Mouse (Mus musculus): ENCODE results near the gene Cdh20. TPM values are rescaled to one million over a fixed set of nuclear protein-coding genes. Genes with fewer than 3 reads are reported as not detected.

Cdh20 gene
- polyA plus RNA-seq, 1 experiment from 2014 or later: 0.17 TPM

GRCm38 (mm10) chr1:104839051-104839450 lies 70.7 kb downstream of the Cdh20 start:
- Histone ChIP-seq H3K36me3 (replicated peaks; ENCODE audit: control insufficient read depth, insufficient read depth, low read depth, low read length) (no peaks in the 10 kb centered on the region), H3K9me3 (replicated peaks; ENCODE audit: control insufficient read depth, low read length) (no peaks in the 10 kb centered on the region), H3K27ac (replicated peaks; ENCODE audit: low read depth, low read length) (no peak overlapping the region), H3K4me1 (ENCODE audit: control insufficient read depth, insufficient read depth, low read length) (no peaks in the 10 kb centered on the region), H3K27me3 (ENCODE audit: control insufficient read depth, insufficient read depth, low read length) (no peaks in the 10 kb centered on the region), H3K9ac (replicated peaks; ENCODE audit: low read length) (no peak overlapping the region), H3K4me2 (ENCODE audit: low read depth, low read length) (no peak overlapping the region), H3K4me3 (ENCODE audit: low read depth, low read length) (no peak overlapping the region)
- DNase-seq (ENCODE audit: low spot score) (no peak), ATAC-seq (replicated peaks; ENCODE audit: insufficient number of reproducible peaks, low FRiP score, low TSS enrichment, low read depth) (no peak)

- no peak overlapping the region for H3K9ac ChIP-seq (replicated peaks; ENCODE audit: low read length)
- ATAC-seq (replicated peaks; ENCODE audit: insufficient number of reproducible peaks, low FRiP score, low TSS enrichment, low read depth): no peak; the same call in 1 of the 2 replicates
- H3K4me3 ChIP-seq (ENCODE audit: low read depth, low read length): no peak overlapping the region
- H3K4me1 ChIP-seq (ENCODE audit: control insufficient read depth, insufficient read depth, low read length): no peaks in the 10 kb centered on the region
- H3K4me2 ChIP-seq (ENCODE audit: low read depth, low read length): no peak overlapping the region
- H3K27me3 ChIP-seq (ENCODE audit: control insufficient read depth, insufficient read depth, low read length): no peaks in the 10 kb centered on the region
- DNase-seq (ENCODE audit: low spot score): no peak
- H3K36me3 ChIP-seq (replicated peaks; ENCODE audit: control insufficient read depth, insufficient read depth, low read depth, low read length): no peaks in the 10 kb centered on the region
- WGBS: 51% methylated on average over 2 of the region's 2 CpGs
- no peak overlapping the region for H3K27ac ChIP-seq (replicated peaks; ENCODE audit: low read depth, low read length)
- H3K9me3 ChIP-seq (replicated peaks; ENCODE audit: control insufficient read depth, low read length): no peaks in the 10 kb centered on the region
These were observed 80.1 kb downstream of the Cdh20 start for GRCm38 (mm10) chr1:104848256-104848919.

- H3K9me3 ChIP-seq (replicated peaks; ENCODE audit: control insufficient read depth, low read length): no peaks in the 10 kb centered on the region
- no peak for ATAC-seq (replicated peaks; ENCODE audit: insufficient number of reproducible peaks, low FRiP score, low TSS enrichment, low read depth)
These were observed 80.6 kb downstream of the Cdh20 start for GRCm38 (mm10) chr1:104848920-104849272.

GRCm38 (mm10) chr1:104877384-104877783 lies 109.1 kb downstream of the Cdh20 start:
- Histone ChIP-seq H3K4me3 (ENCODE audit: low read depth, low read length) (no peak overlapping the region), H3K9ac (replicated peaks; ENCODE audit: low read length) (no peak overlapping the region)

More at GRCm38 (mm10) chr1:104848920-104849272, 80.6 kb downstream of the Cdh20 start:
- Histone ChIP-seq H3K27ac (replicated peaks; ENCODE audit: low read depth, low read length) (no peak overlapping the region), H3K36me3 (replicated peaks; ENCODE audit: control insufficient read depth, insufficient read depth, low read depth, low read length) (no peaks in the 10 kb centered on the region), H3K4me3 (ENCODE audit: low read depth, low read length) (no peak overlapping the region), H3K4me2 (ENCODE audit: low read depth, low read length) (no peak overlapping the region), H3K27me3 (ENCODE audit: control insufficient read depth, insufficient read depth, low read length) (no peaks in the 10 kb centered on the region), H3K4me1 (ENCODE audit: control insufficient read depth, insufficient read depth, low read length) (no peaks in the 10 kb centered on the region), H3K9ac (replicated peaks; ENCODE audit: low read length) (no peak overlapping the region)
- 58% methylated on average over 4 of the region's 4 CpGs for WGBS
- DNase-seq (ENCODE audit: low spot score): no peak

GRCm38 (mm10) chr1:104901815-104902214 lies 133.5 kb downstream of the Cdh20 start:
- H3K36me3 ChIP-seq (replicated peaks; ENCODE audit: control insufficient read depth, insufficient read depth, low read depth, low read length): no peaks in the 10 kb centered on the region
- no peaks in the 10 kb centered on the region for H3K9me3 ChIP-seq (replicated peaks; ENCODE audit: control insufficient read depth, low read length)
- H3K27ac ChIP-seq (replicated peaks; ENCODE audit: low read depth, low read length): no peak overlapping the region
- no peaks in the 10 kb centered on the region for H3K27me3 ChIP-seq (ENCODE audit: control insufficient read depth, insufficient read depth, low read length)
- DNase-seq (ENCODE audit: low spot score) (no peak), ATAC-seq (replicated peaks; ENCODE audit: insufficient number of reproducible peaks, low FRiP score, low TSS enrichment, low read depth) (no peak)
- no peak overlapping the region for H3K4me3 ChIP-seq (ENCODE audit: low read depth, low read length)
- no peaks in the 10 kb centered on the region for H3K4me1 ChIP-seq (ENCODE audit: control insufficient read depth, insufficient read depth, low read length)
- H3K9ac ChIP-seq (replicated peaks; ENCODE audit: low read length): no peak overlapping the region
- no peak overlapping the region for H3K4me2 ChIP-seq (ENCODE audit: low read depth, low read length)

More at GRCm38 (mm10) chr1:104877384-104877783, 109.1 kb downstream of the Cdh20 start:
- no peaks in the 10 kb centered on the region for H3K4me1 ChIP-seq (ENCODE audit: control insufficient read depth, insufficient read depth, low read length)
- H3K9me3 ChIP-seq (replicated peaks; ENCODE audit: control insufficient read depth, low read length): no peaks in the 10 kb centered on the region
- WGBS: 69% methylated on average over 1 of the region's 1 CpGs
- H3K27ac ChIP-seq (replicated peaks; ENCODE audit: low read depth, low read length): no peak overlapping the region
- DNase-seq (ENCODE audit: low spot score): no peak
- H3K4me2 ChIP-seq (ENCODE audit: low read depth, low read length): no peak overlapping the region
- no peaks in the 10 kb centered on the region for H3K27me3 ChIP-seq (ENCODE audit: control insufficient read depth, insufficient read depth, low read length)
- no peak for ATAC-seq (replicated peaks; ENCODE audit: insufficient number of reproducible peaks, low FRiP score, low TSS enrichment, low read depth)
- no peaks in the 10 kb centered on the region for H3K36me3 ChIP-seq (replicated peaks; ENCODE audit: control insufficient read depth, insufficient read depth, low read depth, low read length)

GRCm38 (mm10) chr1:104903409-104903808 lies 135.1 kb downstream of the Cdh20 start:
- Histone ChIP-seq H3K4me3 (ENCODE audit: low read depth, low read length) (no peak overlapping the region), H3K27me3 (ENCODE audit: control insufficient read depth, insufficient read depth, low read length) (no peaks in the 10 kb centered on the region), H3K36me3 (replicated peaks; ENCODE audit: control insufficient read depth, insufficient read depth, low read depth, low read length) (no peaks in the 10 kb centered on the region), H3K4me1 (ENCODE audit: control insufficient read depth, insufficient read depth, low read length) (no peaks in the 10 kb centered on the region), H3K9ac (replicated peaks; ENCODE audit: low read length) (no peak overlapping the region), H3K27ac (replicated peaks; ENCODE audit: low read depth, low read length) (no peak overlapping the region), H3K4me2 (ENCODE audit: low read depth, low read length) (no peak overlapping the region), H3K9me3 (replicated peaks; ENCODE audit: control insufficient read depth, low read length) (no peaks in the 10 kb centered on the region)
- DNase-seq (ENCODE audit: low spot score) (no peak), ATAC-seq (replicated peaks; ENCODE audit: insufficient number of reproducible peaks, low FRiP score, low TSS enrichment, low read depth) (no peak)
- 61% methylated on average over 5 of the region's 5 CpGs for WGBS

GRCm38 (mm10) chr1:104912407-104912806 lies 144.1 kb downstream of the Cdh20 start:
- H3K27me3 ChIP-seq (ENCODE audit: control insufficient read depth, insufficient read depth, low read length): no peaks in the 10 kb centered on the region
- 61% methylated on average over 3 of the region's 3 CpGs for WGBS
- H3K4me2 ChIP-seq (ENCODE audit: low read depth, low read length): no peak overlapping the region

GRCm38 (mm10) chr1:104916507-104916906 lies 148.2 kb downstream of the Cdh20 start:
- H3K9me3 ChIP-seq (replicated peaks; ENCODE audit: control insufficient read depth, low read length): no peaks in the 10 kb centered on the region
- H3K4me1 ChIP-seq (ENCODE audit: control insufficient read depth, insufficient read depth, low read length): no peaks in the 10 kb centered on the region
- no peak overlapping the region for H3K9ac ChIP-seq (replicated peaks; ENCODE audit: low read length)
- no peaks in the 10 kb centered on the region for H3K36me3 ChIP-seq (replicated peaks; ENCODE audit: control insufficient read depth, insufficient read depth, low read depth, low read length)
- H3K4me2 ChIP-seq (ENCODE audit: low read depth, low read length): no peak overlapping the region
- H3K27ac ChIP-seq (replicated peaks; ENCODE audit: low read depth, low read length): no peak overlapping the region
- DNase-seq (ENCODE audit: low spot score) (no peak), ATAC-seq (replicated peaks; ENCODE audit: insufficient number of reproducible peaks, low FRiP score, low TSS enrichment, low read depth) (no peak)
- H3K27me3 ChIP-seq (ENCODE audit: control insufficient read depth, insufficient read depth, low read length): no peaks in the 10 kb centered on the region
- 59% methylated on average over 2 of the region's 2 CpGs for WGBS
- no peak overlapping the region for H3K4me3 ChIP-seq (ENCODE audit: low read depth, low read length)

More at GRCm38 (mm10) chr1:104912407-104912806, 144.1 kb downstream of the Cdh20 start:
- Histone ChIP-seq H3K9me3 (replicated peaks; ENCODE audit: control insufficient read depth, low read length) (no peaks in the 10 kb centered on the region), H3K4me1 (ENCODE audit: control insufficient read depth, insufficient read depth, low read length) (no peaks in the 10 kb centered on the region), H3K4me3 (ENCODE audit: low read depth, low read length) (no peak overlapping the region), H3K9ac (replicated peaks; ENCODE audit: low read length) (no peak overlapping the region), H3K36me3 (replicated peaks; ENCODE audit: control insufficient read depth, insufficient read depth, low read depth, low read length) (no peaks in the 10 kb centered on the region), H3K27ac (replicated peaks; ENCODE audit: low read depth, low read length) (no peak overlapping the region)
- DNase-seq (ENCODE audit: low spot score) (no peak), ATAC-seq (replicated peaks; ENCODE audit: insufficient number of reproducible peaks, low FRiP score, low TSS enrichment, low read depth) (no peak)
